Mouse (Mus musculus): Measurements from ENCODE around the gene Diablo.
A peak's percentile ranks its signal among the peaks of the same experiment; 100 is the strongest.

Diablo gene

DNA sequence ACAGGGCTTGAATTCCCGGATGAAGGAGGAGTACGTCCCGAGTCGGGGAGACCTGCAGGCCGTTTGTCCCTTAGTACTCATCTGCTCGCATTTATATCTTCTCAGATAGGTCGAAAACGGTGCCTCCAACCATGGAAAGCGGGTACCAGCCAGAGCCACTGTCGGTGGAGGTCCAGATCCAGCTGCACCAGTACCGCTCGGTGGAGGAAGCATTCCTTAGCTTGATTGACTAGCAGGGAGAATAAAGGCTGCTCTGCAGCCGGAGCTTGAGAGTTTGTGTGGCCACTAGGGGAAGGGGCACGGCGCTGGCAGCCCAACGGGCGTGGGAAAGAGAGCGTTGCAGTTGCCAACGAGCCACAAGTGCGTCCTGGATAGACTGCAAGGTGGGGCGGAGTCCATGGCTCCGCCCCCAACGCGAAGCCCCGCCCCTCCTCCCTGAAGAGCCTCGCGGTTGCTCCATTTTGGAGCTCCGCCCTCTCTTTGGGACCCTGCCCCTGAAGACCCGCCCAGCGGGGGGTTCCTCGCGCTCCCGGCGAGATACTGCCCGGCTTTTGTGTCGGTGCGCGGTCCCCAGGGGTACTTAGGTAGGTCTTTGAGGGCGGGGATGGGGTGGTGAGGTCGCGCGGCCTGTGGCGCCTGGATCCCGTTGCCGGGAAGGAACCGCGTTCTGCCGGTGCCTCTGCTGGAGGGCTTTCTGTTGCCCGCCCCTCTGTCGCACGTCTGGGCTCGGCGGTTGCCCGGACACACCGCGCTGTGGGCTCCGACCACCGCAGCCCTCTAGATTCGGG, 15.8 kb downstream of the Diablo start:
- DNase-seq (ENCODE audit: low spot score in 2 of 2) = peak; percentile 69 to 75

DNA sequence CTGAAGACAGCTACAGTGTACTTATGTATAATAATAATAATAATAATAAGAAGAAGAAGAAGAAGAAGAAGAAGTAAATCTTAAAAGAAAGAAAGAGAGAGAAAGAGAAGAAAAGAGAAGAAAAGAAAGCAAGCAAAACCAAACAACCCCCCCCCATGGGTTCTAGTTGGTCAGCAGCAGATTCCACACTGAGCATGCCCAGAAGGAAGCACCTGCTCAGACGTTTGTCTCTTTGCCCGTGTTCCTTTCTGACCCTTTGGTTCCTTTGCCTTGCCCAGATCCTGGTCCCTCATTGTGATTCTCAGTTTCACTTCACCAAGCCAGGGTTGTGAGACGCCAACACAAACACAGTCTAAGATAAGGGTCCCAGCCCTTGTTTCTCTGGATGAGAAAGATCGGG, 22.0 kb downstream of the Diablo start:
- DNase-seq (ENCODE audit: low spot score in 2 of 2) = no peak

DNA sequence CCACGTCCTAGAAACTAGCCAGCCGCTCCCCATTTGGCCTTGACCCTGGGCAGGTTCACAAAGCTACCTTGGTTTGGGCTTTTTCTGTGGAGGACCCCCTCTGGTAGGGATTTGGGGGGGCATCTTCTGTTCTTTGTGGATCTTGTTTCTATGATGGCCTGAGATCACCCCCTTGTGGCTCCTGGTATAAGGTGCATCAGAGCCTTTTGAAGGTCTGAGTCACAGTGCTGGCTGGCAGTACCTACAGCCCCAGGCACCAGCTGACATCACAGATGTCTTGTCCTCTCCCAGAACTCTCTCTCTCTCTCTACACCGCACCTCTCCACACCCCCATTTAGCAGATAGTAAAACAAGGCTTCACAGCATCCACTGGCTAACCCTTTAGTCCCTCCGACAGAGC, 24.3 kb downstream of the Diablo start:
- peak; percentile 25 to 39 for DNase-seq (ENCODE audit: low spot score in 2 of 2)

DNA sequence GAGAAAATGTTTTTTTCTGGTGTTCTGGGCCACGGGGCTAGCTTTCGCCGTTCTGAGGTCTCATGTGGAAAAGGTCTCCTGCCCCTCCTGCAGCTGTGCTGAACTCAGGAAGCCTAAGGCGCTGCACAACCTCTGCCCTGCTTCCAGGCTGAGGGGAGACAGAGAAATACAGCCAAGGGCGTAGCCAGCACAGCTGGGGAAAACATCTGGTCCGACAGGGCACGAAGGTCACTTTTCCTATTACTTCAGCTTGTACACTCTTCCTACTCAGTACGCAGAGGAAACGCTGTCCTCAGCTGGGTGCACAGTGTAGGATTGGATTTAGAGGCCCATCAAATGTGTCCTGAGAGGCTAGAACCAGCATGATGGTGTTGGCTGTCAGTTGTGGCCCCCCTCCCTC, 34.0 kb downstream of the Diablo start:
- no peak for DNase-seq (ENCODE audit: low spot score in 2 of 2)

DNA sequence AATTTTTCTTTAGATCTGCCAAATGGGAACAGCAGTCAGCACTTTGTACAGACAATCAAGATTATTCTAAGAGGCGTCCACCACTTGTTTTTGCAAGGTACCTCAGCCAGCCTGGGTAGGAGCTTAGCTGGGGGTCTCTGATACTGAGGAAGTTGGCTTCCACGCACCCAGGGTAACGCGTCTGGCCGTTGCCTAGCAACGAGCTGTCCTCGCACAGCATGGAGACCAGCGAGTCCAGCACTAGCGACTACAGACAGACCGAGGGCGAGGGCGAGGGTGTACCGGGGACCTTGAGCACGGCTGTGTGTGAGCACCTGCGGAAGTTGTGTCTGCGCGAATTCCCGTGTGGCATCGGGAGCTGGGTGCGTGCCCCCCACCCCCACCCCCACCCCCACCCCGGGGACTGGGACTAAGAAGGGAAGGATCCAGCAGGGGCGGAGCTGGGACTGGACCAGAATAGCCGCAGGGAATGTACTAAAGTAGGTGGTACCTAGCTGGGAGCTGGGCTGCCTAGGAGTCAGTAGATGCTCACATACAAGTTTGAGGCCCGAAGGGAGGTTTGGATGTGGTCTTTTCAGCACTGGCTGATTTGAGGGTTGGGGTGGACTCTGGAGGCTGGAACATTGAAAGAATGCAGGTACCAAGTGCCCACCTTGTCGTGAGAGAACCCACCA, 34.7 kb downstream of the Diablo start, which contains the start of the genes Lrrc43 and Il31:
Lrrc43 (plus strand) TSS at position 194 of the 674 bp plus-strand sequence.
Il31 (minus strand) TSS at position 378 of the 674 bp plus-strand sequence.
- DNase-seq (ENCODE audit: low spot score in 2 of 2) = no peak

DNA sequence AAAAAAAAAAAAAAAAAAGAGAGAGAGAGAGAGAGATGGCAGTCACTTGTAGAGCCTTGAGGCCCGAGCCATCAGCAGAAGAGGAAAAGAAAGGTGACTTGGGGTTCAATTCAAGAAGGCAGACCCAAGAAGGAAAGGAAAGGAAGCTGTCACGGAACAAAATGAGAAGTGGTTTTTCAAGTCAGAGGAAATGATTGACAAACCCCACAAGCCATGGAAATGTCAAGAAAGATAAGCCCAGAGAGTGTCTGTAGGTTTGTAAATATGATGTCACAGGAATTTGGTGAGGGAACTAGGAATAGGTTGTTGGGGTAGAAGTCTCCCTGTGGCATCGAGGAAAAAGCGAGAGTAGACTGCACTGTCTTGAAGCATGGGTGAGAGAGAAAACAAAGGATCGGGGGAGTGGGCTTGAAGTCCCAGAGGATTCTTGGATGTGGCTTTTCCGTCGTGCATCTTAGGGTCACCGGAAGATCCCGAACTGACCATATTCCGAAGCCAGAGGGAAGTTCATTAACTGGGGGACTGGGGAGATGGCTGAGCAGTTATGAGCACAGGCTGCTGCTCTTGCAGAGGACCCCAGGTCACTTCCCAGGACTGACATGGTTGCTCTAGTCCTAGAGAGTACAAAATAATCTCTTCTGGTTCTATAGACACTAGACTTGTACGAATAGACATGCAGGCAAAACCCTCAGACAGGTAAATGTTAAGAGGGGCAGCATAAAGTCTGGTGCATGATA, 36.1 kb downstream of the Diablo start:
- no peak for DNase-seq (ENCODE audit: low spot score in 2 of 2)

DNA sequence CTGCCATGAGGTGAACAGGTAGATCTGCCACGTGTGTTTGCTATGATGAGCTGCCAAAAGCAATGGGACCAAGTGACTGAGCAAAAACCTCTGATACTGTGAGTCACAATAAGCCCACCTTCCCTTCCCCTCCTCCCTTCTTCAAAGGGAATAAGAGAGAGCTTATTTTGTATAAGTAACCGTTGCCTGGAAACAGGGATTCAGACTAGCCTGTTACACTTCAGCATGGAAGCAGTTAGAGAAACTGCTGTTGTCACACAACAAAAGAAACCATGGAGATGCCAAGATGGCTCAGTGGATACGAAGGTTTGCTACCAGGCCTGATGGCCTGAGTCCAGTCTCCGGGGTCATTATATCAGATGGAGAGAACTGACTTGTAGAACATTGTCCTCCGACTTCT, 50.2 kb downstream of the Diablo start:
- DNase-seq (ENCODE audit: low spot score in 2 of 2) = no peak

DNA sequence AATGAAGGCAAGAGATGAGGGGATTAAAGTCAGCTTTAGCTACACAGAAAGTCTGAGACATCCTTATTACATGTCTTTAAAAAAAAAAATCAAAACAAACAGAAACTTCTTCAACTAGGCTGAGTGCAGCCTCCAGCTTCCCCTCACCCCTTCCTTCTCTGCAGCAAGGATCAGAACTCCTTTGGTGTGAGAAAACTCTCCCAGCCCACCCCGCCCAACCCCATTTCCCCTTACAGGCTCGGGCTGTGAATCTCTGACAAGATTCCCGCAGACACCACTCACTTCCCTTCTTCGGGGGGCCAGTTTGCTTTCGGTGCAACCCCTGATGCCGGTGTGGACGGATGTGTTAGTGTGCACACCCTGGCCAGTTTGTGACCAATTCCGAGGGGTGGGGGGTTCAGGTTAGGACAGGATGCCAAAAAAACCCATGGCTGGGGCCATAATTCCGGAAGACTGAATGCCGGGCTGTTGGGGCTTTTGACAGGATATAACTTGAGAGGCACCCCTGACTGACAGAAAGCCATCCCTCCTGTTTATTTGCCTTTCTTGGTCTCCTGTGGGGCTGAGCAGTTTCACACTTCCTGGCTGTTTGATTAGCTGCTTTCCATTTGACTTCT, 53.1 kb downstream of the Diablo start:
- no peak for DNase-seq (ENCODE audit: low spot score in 2 of 2)

DNA sequence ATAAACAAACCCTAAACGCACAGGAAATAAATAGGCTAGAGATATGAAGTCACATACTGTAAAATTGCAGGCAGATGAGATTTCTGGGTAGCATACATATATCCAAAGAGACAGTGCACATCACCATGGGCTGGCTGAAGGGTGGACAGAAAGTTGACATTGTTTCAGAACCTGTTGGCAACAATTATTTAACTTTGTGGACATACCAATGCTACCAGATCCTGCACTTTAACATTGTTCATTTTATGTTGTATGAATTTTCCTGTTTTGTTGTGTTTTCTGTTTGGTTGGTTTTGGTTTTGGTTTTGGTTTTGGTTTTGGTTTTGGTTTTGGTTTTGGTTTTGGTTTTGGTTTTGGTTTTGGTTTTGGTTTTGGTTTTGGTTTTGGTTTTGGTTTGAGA, 59.3 kb downstream of the Diablo start:
- no peak for DNase-seq (ENCODE audit: low spot score in 2 of 2)

DNA sequence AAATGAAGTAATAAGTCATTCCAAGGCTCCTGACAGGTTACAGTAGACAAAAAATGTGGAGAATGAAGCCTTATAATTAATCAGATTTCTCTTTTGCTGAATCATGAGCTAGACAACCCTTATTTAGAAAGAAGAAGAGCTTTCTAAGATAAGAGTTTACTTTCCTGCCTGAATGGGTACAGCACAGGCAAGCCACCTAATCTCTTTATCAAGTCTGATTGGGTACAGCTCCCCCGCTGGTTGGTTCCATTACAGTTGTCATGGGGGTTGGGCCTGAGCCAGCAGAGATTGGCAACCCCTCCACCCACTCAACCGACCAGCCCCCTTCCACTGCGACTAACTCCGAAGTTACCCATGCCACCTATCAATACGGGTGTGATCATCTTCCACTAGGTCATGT, 62.6 kb downstream of the Diablo start:
- DNase-seq (ENCODE audit: low spot score in 2 of 2) = no peak

All from right cerebral cortex, postnatal 36 days (tissue).